Mouse (Mus musculus): ENCODE data around the gene Nr3c2. TPM values are rescaled to one million over a fixed set of nuclear protein-coding genes. Genes with fewer than 3 reads are reported as not detected.

Gene Nr3c2
- total RNA-seq, 1 experiment = 1.4 TPM

GRCm38 (mm10) chr8:77186914-77187536, 287.8 kb downstream of the Nr3c2 start:
- Histone ChIP-seq H3K9me3 (ENCODE audit: control insufficient read depth, insufficient read depth, low read depth, low read length) (no peaks in the 10 kb centered on the region), H3K4me3 (ENCODE audit: insufficient read depth in 1 of 2, low read depth in 1 of 2, low read length in 2 of 2, poor library complexity in 1 of 2, severe bottlenecking in 1 of 2) (no peak overlapping the region), H3K36me3 (ENCODE audit: control insufficient read depth, insufficient read depth, low read length, poor library complexity, severe bottlenecking) (no peaks in the 10 kb centered on the region), H3K27ac (ENCODE audit: insufficient read depth, low read depth, low read length, poor library complexity, severe bottlenecking) (no peak overlapping the region), H3K4me1 (ENCODE audit: control insufficient read depth in 2 of 2, insufficient read depth in 2 of 2, low read length in 2 of 2, poor library complexity in 1 of 2) (no peaks in the 10 kb centered on the region), H3K9ac (ENCODE audit: insufficient read depth, low read depth, low read length, poor library complexity, severe bottlenecking) (no peak overlapping the region)
- no peak for DNase-seq (ENCODE audit: low read depth, low spot score)
- TF ChIP-seq MAFK (IDR thresholded peaks at IDR 0.05; ENCODE audit: insufficient read depth, low read depth, low read length) = no peak
- TF ChIP-seq CHD2 (IDR thresholded peaks at IDR 0.05; ENCODE audit: low read depth, low read length) = no peak
- no peak for TF ChIP-seq ZNF384 (IDR thresholded peaks at IDR 0.05; ENCODE audit: low read depth, low read length)
- no peak for TF ChIP-seq HCFC1 (IDR thresholded peaks at IDR 0.05; ENCODE audit: borderline replicate concordance, insufficient read depth, low read length)
- no peak for TF ChIP-seq ZC3H11A (IDR thresholded peaks at IDR 0.05; ENCODE audit: borderline replicate concordance, low read depth, low read length)
- in situ Hi-C loops (cut with MboI; ENCODE audit: low sequenced_read_pairs in 2 of 2, unreplicated experiment in 2 of 2) = no loop called here

GRCm38 (mm10) chr8:77187748-77188147, 288.5 kb downstream of the Nr3c2 start:
- DNase-seq (ENCODE audit: low read depth, low spot score) = no peak
- no peaks in the 10 kb centered on the region for H3K4me1 ChIP-seq (ENCODE audit: control insufficient read depth in 2 of 2, insufficient read depth in 2 of 2, low read length in 2 of 2, poor library complexity in 1 of 2)
- H3K9me3 ChIP-seq (ENCODE audit: control insufficient read depth, insufficient read depth, low read depth, low read length) = no peaks in the 10 kb centered on the region
- no peak overlapping the region for H3K4me3 ChIP-seq (ENCODE audit: insufficient read depth in 1 of 2, low read depth in 1 of 2, low read length in 2 of 2, poor library complexity in 1 of 2, severe bottlenecking in 1 of 2)
- TF ChIP-seq HCFC1 (IDR thresholded peaks at IDR 0.05; ENCODE audit: borderline replicate concordance, insufficient read depth, low read length) (no peak), CHD2 (IDR thresholded peaks at IDR 0.05; ENCODE audit: low read depth, low read length) (no peak), ZC3H11A (IDR thresholded peaks at IDR 0.05; ENCODE audit: borderline replicate concordance, low read depth, low read length) (no peak), MAFK (IDR thresholded peaks at IDR 0.05; ENCODE audit: insufficient read depth, low read depth, low read length) (no peak), ZNF384 (IDR thresholded peaks at IDR 0.05; ENCODE audit: low read depth, low read length) (no peak)
- H3K9ac ChIP-seq (ENCODE audit: insufficient read depth, low read depth, low read length, poor library complexity, severe bottlenecking) = no peak overlapping the region
- no peak overlapping the region for H3K27ac ChIP-seq (ENCODE audit: insufficient read depth, low read depth, low read length, poor library complexity, severe bottlenecking)
- no peaks in the 10 kb centered on the region for H3K36me3 ChIP-seq (ENCODE audit: control insufficient read depth, insufficient read depth, low read length, poor library complexity, severe bottlenecking)
- in situ Hi-C loops (cut with MboI; ENCODE audit: low sequenced_read_pairs in 2 of 2, unreplicated experiment in 2 of 2) = no loop called here

GRCm38 (mm10) chr8:77188298-77188697, 289.1 kb downstream of the Nr3c2 start:
- TF ChIP-seq HCFC1 (IDR thresholded peaks at IDR 0.05; ENCODE audit: borderline replicate concordance, insufficient read depth, low read length) (no peak), CHD2 (IDR thresholded peaks at IDR 0.05; ENCODE audit: low read depth, low read length) (no peak), MAFK (IDR thresholded peaks at IDR 0.05; ENCODE audit: insufficient read depth, low read depth, low read length) (no peak), ZNF384 (IDR thresholded peaks at IDR 0.05; ENCODE audit: low read depth, low read length) (no peak), ZC3H11A (IDR thresholded peaks at IDR 0.05; ENCODE audit: borderline replicate concordance, low read depth, low read length) (no peak)
- Histone ChIP-seq H3K9ac (ENCODE audit: insufficient read depth, low read depth, low read length, poor library complexity, severe bottlenecking) (no peak overlapping the region), H3K27ac (ENCODE audit: insufficient read depth, low read depth, low read length, poor library complexity, severe bottlenecking) (no peak overlapping the region), H3K36me3 (ENCODE audit: control insufficient read depth, insufficient read depth, low read length, poor library complexity, severe bottlenecking) (no peaks in the 10 kb centered on the region), H3K4me3 (ENCODE audit: insufficient read depth in 1 of 2, low read depth in 1 of 2, low read length in 2 of 2, poor library complexity in 1 of 2, severe bottlenecking in 1 of 2) (no peak overlapping the region), H3K4me1 (ENCODE audit: control insufficient read depth in 2 of 2, insufficient read depth in 2 of 2, low read length in 2 of 2, poor library complexity in 1 of 2) (no peaks in the 10 kb centered on the region), H3K9me3 (ENCODE audit: control insufficient read depth, insufficient read depth, low read depth, low read length) (no peaks in the 10 kb centered on the region)
- in situ Hi-C loops (cut with MboI; ENCODE audit: low sequenced_read_pairs in 2 of 2, unreplicated experiment in 2 of 2) = no loop called here
- DNase-seq (ENCODE audit: low read depth, low spot score) = no peak

GRCm38 (mm10) chr8:77189318-77189717, 290.1 kb downstream of the Nr3c2 start:
- no peak for DNase-seq (ENCODE audit: low read depth, low spot score)
- Histone ChIP-seq H3K9ac (ENCODE audit: insufficient read depth, low read depth, low read length, poor library complexity, severe bottlenecking) (no peak overlapping the region), H3K36me3 (ENCODE audit: control insufficient read depth, insufficient read depth, low read length, poor library complexity, severe bottlenecking) (no peaks in the 10 kb centered on the region), H3K4me3 (ENCODE audit: insufficient read depth in 1 of 2, low read depth in 1 of 2, low read length in 2 of 2, poor library complexity in 1 of 2, severe bottlenecking in 1 of 2) (no peak overlapping the region), H3K27ac (ENCODE audit: insufficient read depth, low read depth, low read length, poor library complexity, severe bottlenecking) (no peak overlapping the region), H3K9me3 (ENCODE audit: control insufficient read depth, insufficient read depth, low read depth, low read length) (no peaks in the 10 kb centered on the region), H3K4me1 (ENCODE audit: control insufficient read depth in 2 of 2, insufficient read depth in 2 of 2, low read length in 2 of 2, poor library complexity in 1 of 2) (no peaks in the 10 kb centered on the region)
- TF ChIP-seq MAFK (IDR thresholded peaks at IDR 0.05; ENCODE audit: insufficient read depth, low read depth, low read length) (no peak), HCFC1 (IDR thresholded peaks at IDR 0.05; ENCODE audit: borderline replicate concordance, insufficient read depth, low read length) (no peak), ZNF384 (IDR thresholded peaks at IDR 0.05; ENCODE audit: low read depth, low read length) (no peak), ZC3H11A (IDR thresholded peaks at IDR 0.05; ENCODE audit: borderline replicate concordance, low read depth, low read length) (no peak), CHD2 (IDR thresholded peaks at IDR 0.05; ENCODE audit: low read depth, low read length) (no peak)
- in situ Hi-C loops (cut with MboI; ENCODE audit: low sequenced_read_pairs in 2 of 2, unreplicated experiment in 2 of 2) = no loop called here
